In genomic region chr2:142900120-142900861, GRCm38 (mm10) we compare ENCODE assay signal across 7 mouse cellular contexts. TPM values are rescaled to one million over a fixed set of nuclear protein-coding genes. Genes with fewer than 3 reads are reported as not detected.
DNase-seq lines count a peak whose midpoint lies in the region; ATAC-seq and TF ChIP-seq lines count a peak whose summit lies in the region.

No protein-coding gene starts in this region.

- DNase-seq in retina, embryonic 14.5 days (ENCODE audit: low spot score), result peak; percentile 7
- no peak for DNase-seq in retina, postnatal 1 day
- no peak for DNase-seq in embryonic facial prominence, embryonic 11.5 days (ENCODE audit: low spot score)
- DNase-seq in large intestine, adult 2 months (ENCODE audit: low read depth, low spot score), result peak; percentile 43
- no peak for DNase-seq in layer of hippocampus, adult 8-10 months (ENCODE audit: low spot score in 2 of 2)
- DNase-seq in adrenal gland, adult 8-10 months, result no peak

- peak overlapping the region; percentile 73 for H3K4me2 ChIP-seq in embryonic facial prominence, embryonic 11.5 days (ENCODE audit: low read depth, low read length)

- ATAC-seq in embryonic facial prominence, embryonic 11.5 days (replicated peaks; ENCODE audit: insufficient number of reproducible peaks, low FRiP score, low TSS enrichment, low read depth), result no peak

- H3K36me3 ChIP-seq in embryonic facial prominence, embryonic 11.5 days (replicated peaks; ENCODE audit: control insufficient read depth, insufficient read depth, low read depth, low read length), result no peaks in the 10 kb centered on the region
- no peaks in the 10 kb centered on the region for H3K36me3 ChIP-seq in small intestine, adult 2 months (ENCODE audit: control insufficient read depth, insufficient read depth, low read length)

- H3K27me3 ChIP-seq in embryonic facial prominence, embryonic 11.5 days (ENCODE audit: control insufficient read depth, insufficient read depth, low read length), result no peaks in the 10 kb centered on the region
- H3K27me3 ChIP-seq in small intestine, adult 2 months (ENCODE audit: control insufficient read depth, insufficient read depth, low read length), result no peaks in the 10 kb centered on the region

- no peak overlapping the region for H3K27ac ChIP-seq in embryonic facial prominence, embryonic 11.5 days (replicated peaks; ENCODE audit: low read depth, low read length)
- peak overlapping the region; percentile 1; the same call in 1 of the 2 replicates for H3K27ac ChIP-seq in small intestine, adult 2 months (ENCODE audit: insufficient read depth, low read depth, low read length)

- H3K4me1 ChIP-seq in embryonic facial prominence, embryonic 11.5 days (ENCODE audit: control insufficient read depth, insufficient read depth, low read length), result no peaks in the 10 kb centered on the region
- H3K4me1 ChIP-seq in small intestine, adult 2 months (ENCODE audit: control insufficient read depth, insufficient read depth, insufficient read length, low read length), result peaks cover 3% of the 10 kb centered on the region

- peak overlapping the region; percentile 72 for H3K4me3 ChIP-seq in embryonic facial prominence, embryonic 11.5 days (ENCODE audit: low read depth, low read length)
- peak overlapping the region; percentile 72 for H3K4me3 ChIP-seq in small intestine, adult 2 months (ENCODE audit: low read depth, low read length)

- H3K9me3 ChIP-seq in embryonic facial prominence, embryonic 11.5 days (replicated peaks; ENCODE audit: control insufficient read depth, low read length), result no peaks in the 10 kb centered on the region

- no peak for TF ChIP-seq POLR2A in small intestine, adult 2 months (IDR thresholded peaks at IDR 0.05; ENCODE audit: low read depth, low read length)

- WGBS in embryonic facial prominence, embryonic 11.5 days, result 63% methylated on average over 10 of the region's 10 CpGs
- 7% methylated on average over 10 of the region's 10 CpGs for WGBS in large intestine, adult 2 months
- 8% methylated on average over 10 of the region's 10 CpGs for WGBS in small intestine, adult 2 months

- no peak for TF ChIP-seq CTCF in small intestine, adult 2 months (IDR thresholded peaks at IDR 0.05; ENCODE audit: extremely low read depth, insufficient read length, insufficient replicate concordance, low read depth, low read length)

- H3K9ac ChIP-seq in embryonic facial prominence, embryonic 11.5 days (replicated peaks; ENCODE audit: low read length), result no peak overlapping the region; the same call in 1 of the 2 replicates

RNA-seq across cellular contexts. Expression of gene Kif16b, which starts 1.0 kb away (rescaled TPM):
- 8.8 and 10.4 TPM in 2 replicates for polyA plus RNA-seq in embryonic facial prominence, embryonic 11.5 days (2014; fragmentation: Nextera tagmentation; extraction: Ambion mirVana)
- polyA plus RNA-seq in large intestine, adult 2 months (2012; rRNA removed), result 13.5 and 13.9 TPM in 2 replicates
- 5.5 and 12.5 TPM in 2 replicates for polyA plus RNA-seq in small intestine, adult 2 months (2012; rRNA removed)
- 10 to 100 TPM; 11.7 to 14.2 (median 13.6) TPM for total RNA-seq in layer of hippocampus, adult 8-10 months (2022)
- 10 to 100 TPM; 27.3 to 42.6 (median 38.4) TPM for total RNA-seq in adrenal gland, adult 8-10 months (2022)

Comparison
In these comparisons a context has a peak if more than half of its experiments do, and no peak if none do; other contexts are left out.
1. DNase-seq: peak in retina, embryonic 14.5 days (single experiment) and large intestine, adult 2 months (single experiment); none in retina, postnatal 1 day (single experiment), embryonic facial prominence, embryonic 11.5 days (single experiment), layer of hippocampus, adult 8-10 months (0 of 2) and adrenal gland, adult 8-10 months (single experiment).